Mouse (Mus musculus) kidney, postnatal 0 days (tissue): ENCODE data around the gene Iqcn. TPM values are rescaled to one million over a fixed set of nuclear protein-coding genes. Genes with fewer than 3 reads are reported as not detected.

Source experiments
- ATAC-seq: fragments of 200-750 bp; cut with Nextera tagmentation; replicated peaks from 2 replicates; pipeline ENCODE4 v1.8.0; 2017; ENCODE audit warnings: low read depth, moderate number of reproducible peaks, moderate TSS enrichment, moderate library complexity; ENCODE audit not compliant: low FRiP score
- DNase-seq: peaks from one replicate; pipeline ENCODE4 v3.0.0-alpha.2; 2016; ENCODE audit warnings: low spot score
- H3K27ac ChIP-seq: fragments of 300-500 bp; sonication (generic); 2 replicates; pipeline ENCODE4 v1.5.1; 2014; ENCODE audit warnings: mild to moderate bottlenecking
- H3K27me3 ChIP-seq: fragments of 300-500 bp; sonication (generic); 2 replicates; pipeline ENCODE4 v1.6.1; 2014; ENCODE audit warnings: low read length, mixed read lengths; ENCODE audit not compliant: insufficient read depth
- H3K36me3 ChIP-seq: fragments of 300-500 bp; sonication (generic); 2 replicates; pipeline ENCODE4 v1.6.1; 2014; ENCODE audit warnings: low read length, mixed read lengths; ENCODE audit not compliant: insufficient read depth
- H3K4me1 ChIP-seq: fragments of 300-500 bp; sonication (generic); replicated peaks from 2 replicates; pipeline ENCODE4 v1.6.1; 2014; ENCODE audit warnings: antibody characterized with exemption, low read length, mixed read lengths; ENCODE audit not compliant: insufficient read depth
- H3K4me2 ChIP-seq: fragments of 300-500 bp; sonication (generic); 2 replicates; pipeline ENCODE4 v1.6.1; 2014; ENCODE audit warnings: mild to moderate bottlenecking, low read length, moderate library complexity, mixed read lengths
- H3K4me3 ChIP-seq: fragments of 300-500 bp; sonication (generic); replicated peaks from 2 replicates; pipeline ENCODE4 v1.5.1; 2014; ENCODE audit warnings: low read depth, low read length
- H3K9ac ChIP-seq: fragments of 300-500 bp; sonication (generic); 2 replicates; pipeline ENCODE4 v1.6.1; 2014; ENCODE audit warnings: low read depth, low read length
- H3K9me3 ChIP-seq: fragments of 300-500 bp; sonication (generic); replicated peaks from 2 replicates; pipeline ENCODE4 v1.6.1; 2016; ENCODE audit warnings: low read length, inconsistent platforms, mixed read lengths
- CTCF ChIP-seq: IDR thresholded peaks from 2 replicates; pipeline ENCODE4 v1.5.1; 2016; ENCODE audit warnings: antibody characterized with exemption, low read depth, mild to moderate bottlenecking, moderate library complexity
- WGBS: fragments of 180-500 bp; shearing (Covaris S2); extraction: QIAGEN DNeasy Blood & Tissue Kit; methylation state at CpG from one replicate; pipeline ENCODE4 v1.1.7; 2014; 5-methylcytosine and 5-hydroxymethylcytosine counted together
- polyA plus RNA-seq: library from polyadenylated mRNA; unstranded; fragments of >200 nt; fragmentation: Nextera tagmentation; extraction: Ambion mirVana; gene quantifications from 2 replicates; pipeline ENCODE4 v1.2.1, GENCODE M21; 2015

Gene Iqcn
- polyA plus RNA-seq, result 0.03 and 0.05 TPM in 2 replicates

DNA sequence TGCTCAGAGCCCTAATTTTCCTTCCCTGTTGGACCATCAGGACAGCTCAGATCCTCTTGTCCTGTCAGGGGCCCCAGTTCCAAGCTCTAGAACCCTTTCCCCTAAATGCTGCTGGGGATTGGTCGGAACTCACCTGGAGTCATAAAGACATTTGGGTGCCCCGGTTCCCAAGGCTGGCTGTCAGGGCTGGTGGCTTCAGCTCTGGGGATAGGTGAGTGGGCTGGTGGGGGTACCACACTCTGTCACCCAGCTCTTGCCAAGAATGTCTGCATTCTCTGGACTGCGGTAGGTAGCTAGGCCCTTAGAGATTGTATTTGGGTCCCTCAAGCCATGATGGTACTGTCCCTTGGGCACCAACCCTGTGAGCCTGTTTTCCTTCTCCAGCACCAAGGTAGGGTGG lies at the start of gene Iqcn:
Gene Iqcn (plus strand): TSS at position 171 of the 400 bp plus-strand sequence.
- TF ChIP-seq CTCF, result no peak
- H3K4me3 ChIP-seq, result no peak within 1 kb of the TSS
- H3K27me3 ChIP-seq, result no peaks in the 10 kb centered on the region
- H3K9ac ChIP-seq, result no peak within 1 kb of the TSS
- H3K4me1 ChIP-seq, result peaks cover 7% of the 10 kb centered on the region; the same call in 1 of the 2 replicates
- DNase-seq, result no peak
- ATAC-seq, result no peak
- H3K9me3 ChIP-seq, result no peaks in the 10 kb centered on the region
- H3K36me3 ChIP-seq, result 0 out of 2 replicates have a peak, but pooled peaks cover 4% of the 10 kb centered on the region
- H3K27ac ChIP-seq, result 0 out of 2 replicates have a peak within 1 kb of the TSS, but pooled peaks have one; percentile 15
- H3K4me2 ChIP-seq, result no peak within 1 kb of the TSS
- 91% methylated on average over 3 of the region's 3 CpGs for WGBS

DNA sequence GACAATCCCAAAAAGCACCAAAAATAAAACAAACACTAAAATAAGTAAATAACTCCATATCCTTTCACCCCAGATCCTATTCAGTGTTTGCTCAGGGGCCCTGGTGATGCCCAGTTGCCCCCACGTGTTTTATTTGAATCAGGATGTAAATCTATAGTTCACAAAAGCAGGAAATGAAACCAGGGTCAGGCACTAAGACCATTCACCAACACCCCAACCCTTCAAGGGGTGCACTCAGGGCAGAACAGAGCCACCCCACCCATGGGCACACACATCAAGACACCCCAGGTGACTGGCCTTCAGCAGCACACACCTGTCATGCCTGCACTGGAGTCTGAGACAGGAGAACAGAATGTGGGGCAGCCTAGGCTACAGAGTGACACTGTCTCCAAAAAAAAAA lies 49.1 kb upstream of the Iqcn start:
- no peaks in the 10 kb centered on the region for H3K9me3 ChIP-seq
- H3K27ac ChIP-seq, result no peak overlapping the region
- no peak overlapping the region for H3K9ac ChIP-seq
- H3K36me3 ChIP-seq, result peaks cover 43% of the 10 kb centered on the region
- DNase-seq, result no peak
- H3K27me3 ChIP-seq, result no peaks in the 10 kb centered on the region
- 61% methylated on average over 1 of the region's 1 CpGs for WGBS
- H3K4me2 ChIP-seq, result no peak overlapping the region
- no peak overlapping the region for H3K4me3 ChIP-seq
- no peak for ATAC-seq
- H3K4me1 ChIP-seq, result peaks cover 21% of the 10 kb centered on the region
- TF ChIP-seq CTCF, result no peak

DNA sequence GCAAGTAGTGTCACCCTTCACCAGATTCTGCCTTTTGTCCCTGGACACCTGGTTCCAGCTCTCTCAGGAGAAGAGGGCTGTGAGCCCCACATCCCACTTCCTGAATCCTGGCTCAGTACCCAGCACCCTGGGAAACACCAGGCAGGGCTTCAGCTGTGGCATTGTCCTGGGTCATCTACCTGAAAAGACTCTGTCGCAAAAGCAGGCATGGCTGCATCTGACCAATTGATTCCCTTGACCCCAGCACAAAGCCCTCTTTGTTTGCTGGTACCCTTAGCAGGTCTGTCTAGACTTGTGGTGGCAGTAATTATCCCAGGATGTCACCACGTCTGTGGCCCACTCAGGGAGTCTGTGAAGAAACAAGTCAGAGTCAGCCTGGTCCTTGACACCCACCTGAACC lies 47.8 kb upstream of the Iqcn start:
- H3K36me3 ChIP-seq, result peaks cover 41% of the 10 kb centered on the region
- H3K4me3 ChIP-seq, result no peak overlapping the region
- no peak overlapping the region for H3K4me2 ChIP-seq
- WGBS, result 53% methylated on average over 2 of the region's 2 CpGs
- H3K27ac ChIP-seq, result no peak overlapping the region
- peaks cover 17% of the 10 kb centered on the region for H3K4me1 ChIP-seq
- DNase-seq (no peak), ATAC-seq (no peak)
- no peaks in the 10 kb centered on the region for H3K9me3 ChIP-seq
- no peak overlapping the region for H3K9ac ChIP-seq
- no peak for TF ChIP-seq CTCF
- H3K27me3 ChIP-seq, result no peaks in the 10 kb centered on the region

DNA sequence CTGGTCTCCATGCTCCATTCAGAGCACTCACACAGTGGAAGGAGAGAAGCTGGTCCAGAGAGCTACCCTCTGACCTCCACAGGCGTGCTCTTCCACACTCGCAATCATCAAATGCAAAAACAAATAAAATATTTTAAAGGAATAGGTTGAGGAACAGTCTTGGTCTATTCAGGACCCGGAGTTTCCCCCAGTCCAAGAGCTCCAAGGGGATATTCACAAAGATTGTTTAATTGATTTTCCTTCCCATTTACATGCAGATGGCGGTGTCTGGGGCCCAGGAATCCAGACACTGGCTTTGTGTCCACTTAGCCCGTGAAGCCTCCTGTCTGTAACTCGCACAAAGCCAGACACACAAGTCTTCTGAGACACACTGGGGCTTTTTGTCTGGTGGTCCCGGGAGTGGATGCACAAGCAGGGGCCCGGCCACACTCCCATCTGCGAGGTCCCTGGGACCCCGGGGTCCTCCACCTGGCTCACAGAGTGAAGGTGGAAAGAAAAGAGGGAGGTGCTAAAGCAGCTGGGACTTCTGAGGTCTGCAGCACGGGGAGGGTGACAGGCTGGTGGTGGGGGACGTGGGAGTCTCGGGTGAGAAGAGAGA lies 47.0 kb upstream of the Iqcn start:
- no peak for ATAC-seq
- Histone ChIP-seq H3K4me2 (no peak overlapping the region), H3K27me3 (no peaks in the 10 kb centered on the region), H3K36me3 (peaks cover 33% of the 10 kb centered on the region), H3K4me1 (peaks cover 17% of the 10 kb centered on the region), H3K9ac (no peak overlapping the region), H3K4me3 (no peak overlapping the region), H3K27ac (no peak overlapping the region), H3K9me3 (no peaks in the 10 kb centered on the region)
- no peak for TF ChIP-seq CTCF
- DNase-seq, result no peak
- WGBS, result 59% methylated on average over 13 of the region's 13 CpGs

DNA sequence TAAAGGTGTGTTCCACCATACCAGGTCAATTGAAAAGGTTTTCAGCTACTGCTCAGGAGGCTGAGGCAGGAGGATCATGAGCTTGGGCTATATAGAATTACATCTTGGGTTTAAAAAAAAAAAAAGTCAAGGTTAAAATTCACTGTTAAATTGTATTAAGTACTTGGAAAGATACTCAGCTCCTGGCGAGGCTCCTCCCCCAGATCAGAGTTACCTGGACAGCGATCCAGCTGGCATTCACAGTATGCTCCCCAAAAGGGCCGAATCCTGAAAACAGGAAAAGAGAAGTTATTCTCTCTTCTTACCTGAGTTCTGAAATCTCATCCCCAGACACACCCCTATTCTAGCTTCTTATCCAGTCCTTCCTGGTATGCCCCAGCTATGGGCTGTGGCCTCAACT lies 46.0 kb upstream of the Iqcn start:
- Histone ChIP-seq H3K4me2 (peak overlapping the region; percentile 72; the same call in 1 of the 2 replicates), H3K9me3 (no peaks in the 10 kb centered on the region), H3K4me3 (no peak overlapping the region), H3K36me3 (peaks cover 26% of the 10 kb centered on the region), H3K4me1 (peaks cover 17% of the 10 kb centered on the region), H3K27ac (no peak overlapping the region), H3K27me3 (no peaks in the 10 kb centered on the region), H3K9ac (no peak overlapping the region)
- DNase-seq (no peak), ATAC-seq (no peak)
- no peak for TF ChIP-seq CTCF
- WGBS, result 90% methylated on average over 3 of the region's 3 CpGs

DNA sequence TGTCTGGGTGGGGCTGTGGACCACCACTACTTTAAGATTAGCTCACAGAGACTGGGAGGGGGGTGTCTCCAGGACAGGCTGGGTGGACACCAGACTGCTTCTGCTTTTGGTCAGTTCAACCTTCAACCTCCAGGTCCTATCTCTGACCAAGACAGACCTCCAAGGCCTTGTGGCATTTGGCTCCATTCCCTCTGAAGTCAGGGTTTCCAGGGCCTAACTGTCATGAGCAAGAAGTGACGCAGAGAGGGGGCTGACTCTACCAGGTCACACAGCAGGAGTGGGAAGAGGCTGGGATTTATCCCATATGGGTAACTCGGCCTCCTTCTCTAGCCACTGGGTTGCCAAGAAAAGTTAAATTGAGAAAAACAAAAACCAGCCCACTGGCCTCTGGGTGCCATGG lies 45.5 kb upstream of the Iqcn start:
- Histone ChIP-seq H3K4me2 (peak overlapping the region; percentile 72), H3K27me3 (no peaks in the 10 kb centered on the region), H3K27ac (no peak overlapping the region), H3K9ac (peak overlapping the region; percentile 80; the same call in 1 of the 2 replicates), H3K4me1 (peaks cover 17% of the 10 kb centered on the region), H3K9me3 (no peaks in the 10 kb centered on the region), H3K4me3 (no peak overlapping the region), H3K36me3 (peaks cover 22% of the 10 kb centered on the region)
- no peak for TF ChIP-seq CTCF
- no peak for DNase-seq
- ATAC-seq, result no peak
- WGBS, result 91% methylated on average over 2 of the region's 2 CpGs
